20 mouse cellular contexts compared by ENCODE assay signal in the genomic region with DNA sequence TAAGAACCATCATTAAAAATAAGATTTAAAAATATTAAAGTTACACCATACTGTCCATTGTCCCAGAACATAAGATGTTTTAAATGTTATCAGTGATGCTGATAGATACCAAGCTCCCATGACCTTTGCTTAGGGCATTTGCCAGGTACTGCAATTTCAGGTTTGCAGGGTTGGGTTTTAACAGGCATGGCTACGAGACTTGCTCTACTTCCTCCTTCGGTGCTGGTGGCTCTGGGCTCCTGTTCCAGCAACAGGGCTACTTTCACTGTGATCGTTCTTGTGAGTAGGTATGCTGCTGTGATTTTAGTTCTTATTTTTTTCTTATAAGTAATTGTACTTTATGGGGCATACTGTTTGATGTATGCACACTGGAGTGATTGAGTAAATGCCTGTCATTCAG.
"Had no signal": no experiment of that assay in that cellular context is flagged by ENCODE, and none has a peak within 500 bp of the region (broad histone marks: within the 10 kb centered on the region; RNA-seq: fewer than 3 reads in every experiment).

No protein-coding gene starts in this region.

- H3K4me2 ChIP-seq: liver, embryonic 13.5 days; liver, embryonic 15.5 days; lung, embryonic 15.5 days; midbrain, embryonic 11.5 days; midbrain, embryonic 13.5 days; midbrain, embryonic 15.5 days; neural tube, embryonic 13.5 days; stomach, embryonic 15.5 days had no signal

- H3K36me3 ChIP-seq: liver, embryonic 15.5 days; lung, embryonic 15.5 days; midbrain, embryonic 13.5 days; midbrain, embryonic 15.5 days; neural tube, embryonic 13.5 days; stomach, embryonic 15.5 days had no signal

- DNase-seq: liver, embryonic 13.5 days; liver, postnatal 0 days; lung, adult 2 months; lung, postnatal 14 days; lung, postnatal 36 days; right cerebral cortex, postnatal 14 days; thymus, adult 2 months; thymus, postnatal 25 days; thymus, postnatal 4 days had no signal

- H3K4me3 ChIP-seq: liver, embryonic 13.5 days; liver, embryonic 15.5 days; lung, embryonic 15.5 days; midbrain, embryonic 13.5 days; midbrain, embryonic 15.5 days; neural tube, embryonic 13.5 days; stomach, embryonic 15.5 days had no signal

- H3K9me3 ChIP-seq: liver, embryonic 13.5 days; liver, embryonic 15.5 days; lung, embryonic 15.5 days; megakaryocyte, embryonic 14.5 days; midbrain, embryonic 13.5 days; midbrain, embryonic 15.5 days; neural tube, embryonic 13.5 days; stomach, embryonic 15.5 days had no signal

- H3K9ac ChIP-seq: liver, embryonic 13.5 days; liver, embryonic 15.5 days; liver, postnatal 0 days; lung, embryonic 15.5 days; midbrain, embryonic 13.5 days; midbrain, embryonic 15.5 days; neural tube, embryonic 13.5 days; stomach, embryonic 15.5 days had no signal

- ATAC-seq: liver, postnatal 0 days; lung, postnatal 0 days; midbrain, embryonic 13.5 days; midbrain, embryonic 15.5 days had no signal

- H3K27ac ChIP-seq: liver, embryonic 13.5 days; liver, embryonic 15.5 days; lung, embryonic 15.5 days; macrophage; midbrain, embryonic 13.5 days; midbrain, embryonic 15.5 days; neural tube, embryonic 13.5 days; stomach, embryonic 15.5 days; stomach, postnatal 0 days had no signal

- H3K27me3 ChIP-seq: liver, embryonic 13.5 days; liver, embryonic 15.5 days; lung, embryonic 15.5 days; megakaryocyte, embryonic 14.5 days; midbrain, embryonic 13.5 days; midbrain, embryonic 15.5 days; neural tube, embryonic 13.5 days; stomach, embryonic 15.5 days had no signal
